Mouse (Mus musculus) heart, postnatal 0 days (tissue): ENCODE data around the gene Pdzk1ip1. TPM values are rescaled to one million over a fixed set of nuclear protein-coding genes. Genes with fewer than 3 reads are reported as not detected.

ENCODE experiments used
- ATAC-seq: fragments of 200-750 bp; cut with Nextera tagmentation; 2 replicates; pipeline ENCODE4 v1.8.0; 2017; ENCODE audit warnings: low read depth, moderate number of reproducible peaks, moderate library complexity; ENCODE audit not compliant: insufficient read depth
- DNase-seq: peaks from one replicate; pipeline ENCODE4 v3.0.0-alpha.2; 2016; ENCODE audit warnings: low spot score
- H3K27ac ChIP-seq: fragments of 300-500 bp; sonication (generic); 2 replicates; pipeline ENCODE4 v1.5.1; 2014; ENCODE audit warnings: low read depth, mild to moderate bottlenecking
- H3K27me3 ChIP-seq: fragments of 300-500 bp; sonication (generic); 2 replicates; pipeline ENCODE4 v1.6.1; 2014; ENCODE audit warnings: low read length, mixed read lengths; ENCODE audit not compliant: control insufficient read depth, insufficient read depth
- H3K36me3 ChIP-seq: fragments of 300-500 bp; sonication (generic); replicated peaks from 2 replicates; pipeline ENCODE4 v1.6.1; 2014; ENCODE audit warnings: low read length, mixed read lengths; ENCODE audit not compliant: control insufficient read depth, insufficient read depth
- H3K4me1 ChIP-seq: fragments of 300-500 bp; sonication (generic); 2 replicates; pipeline ENCODE4 v1.6.1; 2014; ENCODE audit warnings: antibody characterized with exemption; ENCODE audit not compliant: control insufficient read depth, insufficient read depth
- H3K4me2 ChIP-seq: fragments of 300-500 bp; sonication (generic); 2 replicates; pipeline ENCODE4 v1.6.1; 2014; ENCODE audit warnings: low read depth, mild to moderate bottlenecking, low read length, moderate library complexity
- H3K4me3 ChIP-seq: fragments of 300-500 bp; sonication (generic); 2 replicates; pipeline ENCODE4 v1.5.1; 2014; ENCODE audit warnings: low read depth, low read length
- H3K9ac ChIP-seq: fragments of 300-500 bp; sonication (generic); replicated peaks from 2 replicates; pipeline ENCODE4 v1.6.1; 2014; ENCODE audit warnings: low read depth, low read length, mixed read lengths
- H3K9me3 ChIP-seq: fragments of 300-500 bp; sonication (generic); replicated peaks from 2 replicates; pipeline ENCODE4 v1.6.1; 2016; ENCODE audit warnings: low read length; ENCODE audit not compliant: control insufficient read depth
- CTCF ChIP-seq: IDR thresholded peaks from 2 replicates; pipeline ENCODE4 v1.5.1; 2016; ENCODE audit warnings: antibody characterized with exemption, control low read depth, low read depth
- EP300 ChIP-seq: IDR thresholded peaks from 2 replicates; pipeline ENCODE4 v1.6.1; 2016; ENCODE audit warnings: antibody characterized with exemption, low read depth
- WGBS: fragments of 180-500 bp; shearing (Covaris S2); extraction: QIAGEN DNeasy Blood & Tissue Kit; methylation state at CpG from one replicate; pipeline ENCODE4 v1.1.7; 2014; 5-methylcytosine and 5-hydroxymethylcytosine counted together
- polyA plus RNA-seq: library from polyadenylated mRNA; unstranded; fragments of >200 nt; fragmentation: Nextera tagmentation; extraction: Ambion mirVana; gene quantifications from 2 replicates; pipeline ENCODE4 v1.2.1, GENCODE M21; 2015
- total RNA-seq: library from RNA; depleted of rRNA; stranded (reverse); fragments of >200 nt; gene quantifications from 2 replicates; pipeline ENCODE4 v1.2.3, GENCODE M21; 2014; ENCODE audit warnings: low replicate concordance

The Pdzk1ip1 gene
- total and polyA plus RNA-seq, 2 experiments from 2014 or later: 0.90 to 4.2 TPM

- H3K36me3 ChIP-seq: no peaks in the 10 kb centered on the region
- ATAC-seq (no peak), DNase-seq (no peak)
- no peak overlapping the region for H3K9ac ChIP-seq
- no peaks in the 10 kb centered on the region for H3K4me1 ChIP-seq
- no peak overlapping the region for H3K4me2 ChIP-seq
- H3K9me3 ChIP-seq: no peaks in the 10 kb centered on the region
- TF ChIP-seq CTCF (no peak), EP300 (no peak)
- 60% methylated on average over 2 of the region's 2 CpGs for WGBS
- no peaks in the 10 kb centered on the region for H3K27me3 ChIP-seq
- H3K4me3 ChIP-seq: no peak overlapping the region
- no peak overlapping the region for H3K27ac ChIP-seq
Measured at GRCm38 (mm10) chr4:115111167-115111566, 22.7 kb downstream of the Pdzk1ip1 start.

DNA sequence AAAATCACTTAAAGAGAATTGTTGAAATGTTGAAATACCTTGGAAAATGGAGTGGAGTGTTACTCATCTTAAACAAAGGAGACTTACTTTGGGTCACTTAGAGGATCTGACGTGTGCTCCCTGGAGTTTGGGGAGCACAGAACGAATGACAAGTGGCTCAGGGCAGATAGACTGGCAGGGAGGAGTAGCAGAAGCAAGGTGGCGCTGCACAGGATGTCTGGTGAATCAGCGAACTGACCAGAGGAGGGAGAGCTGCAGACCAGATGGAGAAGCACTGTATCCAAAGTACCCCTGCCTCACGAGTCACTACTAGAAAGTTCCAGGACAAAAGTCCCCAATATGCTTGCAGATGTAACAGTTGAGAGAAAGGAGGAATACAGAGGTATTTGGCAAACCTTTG lies 24.8 kb downstream of the Pdzk1ip1 start:
- no peak overlapping the region for H3K4me3 ChIP-seq
- no peaks in the 10 kb centered on the region for H3K36me3 ChIP-seq
- no peaks in the 10 kb centered on the region for H3K9me3 ChIP-seq
- WGBS: 18% methylated on average over 5 of the region's 5 CpGs
- H3K9ac ChIP-seq: no peak overlapping the region
- H3K27ac ChIP-seq: no peak overlapping the region
- ATAC-seq (no peak), DNase-seq (no peak)
- no peaks in the 10 kb centered on the region for H3K4me1 ChIP-seq
- TF ChIP-seq CTCF: no peak
- no peak for TF ChIP-seq EP300
- no peaks in the 10 kb centered on the region for H3K27me3 ChIP-seq
- H3K4me2 ChIP-seq: no peak overlapping the region

GRCm38 (mm10) chr4:115119642-115120041 lies 31.1 kb downstream of the Pdzk1ip1 start:
- no peak for ATAC-seq
- Histone ChIP-seq H3K4me1 (no peaks in the 10 kb centered on the region), H3K36me3 (no peaks in the 10 kb centered on the region), H3K9ac (no peak overlapping the region), H3K4me2 (no peak overlapping the region), H3K4me3 (no peak overlapping the region), H3K27me3 (no peaks in the 10 kb centered on the region), H3K9me3 (no peaks in the 10 kb centered on the region), H3K27ac (no peak overlapping the region)
- no peak for DNase-seq
- TF ChIP-seq CTCF (no peak), EP300 (no peak)
- WGBS: 72% methylated on average over 3 of the region's 3 CpGs

DNA sequence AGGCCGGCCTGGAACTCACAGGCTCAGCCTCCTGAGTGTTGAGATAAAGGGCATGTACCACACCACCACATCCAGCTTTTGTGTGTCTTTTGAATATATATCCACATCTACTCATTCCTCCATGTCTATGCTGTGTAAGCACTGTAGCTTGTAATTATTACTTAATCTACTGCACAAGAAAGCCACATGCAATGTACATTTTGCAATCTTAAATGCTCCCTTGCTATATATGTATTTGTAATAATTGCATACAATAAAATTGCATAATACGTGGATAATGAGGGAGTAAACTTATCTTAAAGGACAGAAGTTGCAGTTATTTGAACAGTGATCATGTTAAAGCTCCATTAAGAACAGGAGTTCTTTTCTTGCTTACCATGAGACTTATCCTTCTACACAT lies 32.7 kb downstream of the Pdzk1ip1 start:
- Histone ChIP-seq H3K4me2 (no peak overlapping the region), H3K27ac (no peak overlapping the region), H3K4me1 (no peaks in the 10 kb centered on the region), H3K27me3 (no peaks in the 10 kb centered on the region), H3K9ac (no peak overlapping the region), H3K9me3 (no peaks in the 10 kb centered on the region), H3K36me3 (no peaks in the 10 kb centered on the region), H3K4me3 (no peak overlapping the region)
- DNase-seq: no peak
- TF ChIP-seq EP300: no peak
- no peak for TF ChIP-seq CTCF
- WGBS: 64% methylated on average over 2 of the region's 2 CpGs
- ATAC-seq: no peak

GRCm38 (mm10) chr4:115121608-115122007 lies 33.1 kb downstream of the Pdzk1ip1 start:
- no peaks in the 10 kb centered on the region for H3K9me3 ChIP-seq
- ATAC-seq: no peak
- H3K27ac ChIP-seq: no peak overlapping the region
- H3K4me2 ChIP-seq: no peak overlapping the region
- H3K9ac ChIP-seq: no peak overlapping the region
- H3K4me1 ChIP-seq: no peaks in the 10 kb centered on the region
- DNase-seq: no peak
- H3K36me3 ChIP-seq: no peaks in the 10 kb centered on the region
- 63% methylated on average over 5 of the region's 5 CpGs for WGBS
- no peak overlapping the region for H3K4me3 ChIP-seq
- no peaks in the 10 kb centered on the region for H3K27me3 ChIP-seq
- TF ChIP-seq EP300: no peak
- TF ChIP-seq CTCF: no peak

DNA sequence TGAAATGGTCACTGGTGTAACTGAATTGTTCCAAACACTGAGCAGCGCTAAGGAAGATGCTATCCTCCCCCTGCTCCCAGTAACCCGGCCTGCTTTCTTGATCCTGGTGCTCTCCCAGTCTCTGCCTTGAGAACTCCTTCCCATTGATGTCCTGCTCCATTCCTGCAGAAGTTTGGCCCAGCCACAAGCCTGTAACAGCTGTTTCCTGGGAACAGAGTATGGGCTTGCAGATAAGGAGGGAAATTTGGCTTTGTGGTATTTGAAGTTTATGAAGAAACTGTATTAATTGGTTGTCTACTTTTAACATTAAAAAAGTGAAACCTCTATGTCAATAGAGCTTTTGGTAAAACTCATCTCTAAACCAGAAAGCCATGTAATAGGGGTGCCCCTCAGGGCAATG lies 35.0 kb downstream of the Pdzk1ip1 start:
- no peaks in the 10 kb centered on the region for H3K27me3 ChIP-seq
- TF ChIP-seq EP300: no peak
- 29% methylated on average over 2 of the region's 2 CpGs for WGBS
- no peaks in the 10 kb centered on the region for H3K36me3 ChIP-seq
- H3K4me3 ChIP-seq: no peak overlapping the region
- DNase-seq (no peak), ATAC-seq (no peak)
- no peak overlapping the region for H3K4me2 ChIP-seq
- H3K27ac ChIP-seq: no peak overlapping the region
- H3K4me1 ChIP-seq: no peaks in the 10 kb centered on the region
- H3K9me3 ChIP-seq: no peaks in the 10 kb centered on the region
- no peak overlapping the region for H3K9ac ChIP-seq
